Mouse (Mus musculus) liver, embryonic 16.5 days (tissue): ENCODE results near the gene Kmo. TPM values are rescaled to one million over a fixed set of nuclear protein-coding genes. Genes with fewer than 3 reads are reported as not detected.
A peak's percentile ranks its signal among the peaks of the same experiment; 100 is the strongest.

Experiments
- ATAC-seq: fragments of 200-750 bp; cut with Nextera tagmentation; 2 replicates; pipeline ENCODE4 v1.8.0; 2017; ENCODE audit warnings: low read depth, mild to moderate bottlenecking, moderate number of reproducible peaks, moderate library complexity
- H3K27ac ChIP-seq: fragments of 300-500 bp; sonication (generic); 2 replicates; pipeline ENCODE4 v1.5.1; 2014; ENCODE audit warnings: mild to moderate bottlenecking, low read length
- H3K27me3 ChIP-seq: fragments of 300-500 bp; sonication (generic); 2 replicates; pipeline ENCODE4 v1.6.1; 2014; ENCODE audit warnings: low read depth, low read length, mixed read lengths; ENCODE audit not compliant: control insufficient read depth, insufficient read depth
- H3K36me3 ChIP-seq: fragments of 300-500 bp; sonication (generic); 2 replicates; pipeline ENCODE4 v1.6.1; 2014; ENCODE audit warnings: mild to moderate bottlenecking; ENCODE audit not compliant: control insufficient read depth, insufficient read depth
- H3K4me1 ChIP-seq: fragments of 300-500 bp; sonication (generic); 2 replicates; pipeline ENCODE4 v1.6.1; 2014; ENCODE audit warnings: low read depth, low read length, mixed read lengths; ENCODE audit not compliant: control insufficient read depth
- H3K4me2 ChIP-seq: fragments of 300-500 bp; sonication (generic); 2 replicates; pipeline ENCODE4 v1.6.1; 2014; ENCODE audit warnings: low read depth, low read length, mixed read lengths
- H3K4me3 ChIP-seq: fragments of 300-500 bp; sonication (generic); 2 replicates; pipeline ENCODE4 v1.5.1; 2014; ENCODE audit warnings: low read depth, mild to moderate bottlenecking, low read length
- H3K9ac ChIP-seq: fragments of 300-500 bp; sonication (generic); 2 replicates; pipeline ENCODE4 v1.6.1; 2014; ENCODE audit warnings: low read depth, low read length
- H3K9me3 ChIP-seq: fragments of 300-500 bp; sonication (generic); replicated peaks from 2 replicates; pipeline ENCODE4 v1.6.1; 2016; ENCODE audit warnings: low read length; ENCODE audit not compliant: control insufficient read depth
- WGBS: fragments of 180-500 bp; shearing (Covaris S2); extraction: QIAGEN DNeasy Blood & Tissue Kit; methylation state at CpG from one replicate; pipeline ENCODE4 v1.1.7; 2014; ENCODE audit not compliant: insufficient replicate concordance; 5-methylcytosine and 5-hydroxymethylcytosine counted together
- polyA plus RNA-seq: library from polyadenylated mRNA; unstranded; fragments of >200 nt; fragmentation: Nextera tagmentation; extraction: Ambion mirVana; gene quantifications from 2 replicates; pipeline ENCODE4 v1.2.1, GENCODE M21; 2015

Kmo gene
- polyA plus RNA-seq, 1 experiment from 2014 or later = 15.0 TPM

DNA sequence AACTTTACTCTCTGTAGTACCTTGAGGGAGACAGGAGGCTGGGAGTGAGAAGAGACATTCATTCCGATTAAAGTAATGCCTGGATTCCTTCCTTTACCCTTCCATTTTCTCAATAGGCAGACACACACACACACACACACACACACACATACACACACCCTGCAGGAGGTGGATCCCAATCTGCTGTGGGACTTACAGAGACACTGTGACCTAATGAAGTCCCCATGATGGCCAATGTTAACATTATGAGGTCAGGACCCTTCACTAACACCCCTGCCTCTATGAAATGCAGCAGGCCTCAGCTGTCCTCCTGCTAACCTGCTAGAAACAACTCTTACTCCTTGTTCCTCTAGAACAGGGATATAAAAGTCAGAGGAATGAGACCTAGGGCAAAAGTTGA lies 78.1 kb downstream of the Kmo start, which contains the start of gene Wdr64:
TSS of gene Wdr64 (plus strand) at position 301 of the 400 bp plus-strand sequence.
- 56% methylated on average over 1 of the region's 1 CpGs for WGBS
- no peak within 1 kb of the TSS for H3K27ac ChIP-seq
- no peaks in the 10 kb centered on the region for H3K27me3 ChIP-seq
- H3K36me3 ChIP-seq = no peaks in the 10 kb centered on the region
- H3K4me2 ChIP-seq = no peak within 1 kb of the TSS
- no peak for ATAC-seq
- H3K4me1 ChIP-seq = peaks cover 3% of the 10 kb centered on the region
- no peak within 1 kb of the TSS for H3K9ac ChIP-seq
- no peaks in the 10 kb centered on the region for H3K9me3 ChIP-seq
- no peak within 1 kb of the TSS for H3K4me3 ChIP-seq

DNA sequence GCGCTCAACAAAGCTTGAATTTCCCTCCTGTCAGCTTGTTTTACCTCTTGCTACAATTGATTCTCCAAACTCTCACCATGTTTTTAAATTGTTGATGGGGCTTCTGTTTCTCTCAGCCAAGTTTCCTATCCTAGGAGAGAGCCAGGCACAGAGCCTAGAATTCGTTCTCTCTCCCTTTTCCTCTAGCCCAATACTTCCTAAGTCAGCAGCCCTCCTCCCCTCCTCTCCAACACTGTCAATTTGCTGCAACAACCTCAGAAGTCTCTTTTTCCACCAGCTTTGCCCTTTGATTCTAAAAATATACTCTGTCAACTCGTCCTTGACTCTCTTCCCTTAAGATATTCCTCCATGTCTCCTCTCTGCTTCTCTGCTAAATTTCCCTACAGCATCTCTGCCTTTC lies 79.2 kb downstream of the Kmo start:
- Histone ChIP-seq H3K4me3 (no peak overlapping the region), H3K4me1 (no peaks in the 10 kb centered on the region)
- 49% methylated on average over 3 of the region's 3 CpGs for WGBS

DNA sequence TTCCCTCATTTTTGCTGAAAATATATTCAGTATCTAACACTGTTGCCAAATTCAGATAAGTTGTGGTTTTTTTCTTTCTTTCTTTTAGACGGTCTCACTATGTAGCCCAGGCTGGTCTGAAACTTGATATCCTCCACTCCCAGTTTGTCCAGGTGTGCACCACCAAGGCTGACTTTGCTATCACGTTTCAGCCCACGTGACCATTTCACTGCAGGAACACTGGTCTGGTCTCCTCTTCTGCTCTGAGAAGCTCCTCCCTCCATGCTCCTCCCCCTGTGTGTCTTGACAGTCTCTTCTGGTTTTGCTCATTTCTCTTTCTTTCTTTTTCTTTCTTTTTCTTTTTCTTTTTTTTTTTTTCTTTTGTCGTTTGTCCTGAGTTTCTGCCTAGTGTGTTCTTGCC lies 79.6 kb downstream of the Kmo start:
- 15% methylated on average over 4 of the region's 4 CpGs for WGBS
- ATAC-seq = no peak

More for the DNA sequence above, 79.2 kb downstream of the Kmo start:
- Histone ChIP-seq H3K36me3 (no peaks in the 10 kb centered on the region), H3K27ac (no peak overlapping the region), H3K27me3 (no peaks in the 10 kb centered on the region), H3K4me2 (no peak overlapping the region), H3K9me3 (no peaks in the 10 kb centered on the region), H3K9ac (no peak overlapping the region)
- no peak for ATAC-seq

DNA sequence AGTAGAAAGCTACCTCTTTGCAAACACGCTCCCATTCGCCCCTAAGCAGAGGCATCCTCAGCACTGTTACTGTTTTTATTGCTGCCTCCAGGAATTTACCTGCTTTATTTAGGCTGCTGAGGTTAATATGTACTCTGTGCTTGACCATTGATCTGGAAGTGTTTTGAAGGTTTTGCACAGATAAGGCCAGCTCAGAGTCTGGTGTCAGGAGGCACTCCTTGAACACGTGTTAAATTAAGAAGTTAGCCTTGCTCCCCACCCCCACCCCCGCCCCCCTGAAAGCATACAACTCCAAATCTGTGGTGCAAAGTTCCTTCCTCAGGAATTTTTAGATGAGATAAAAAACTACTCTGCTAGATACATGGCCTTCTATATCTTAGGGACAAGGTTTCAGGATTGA lies 81.0 kb downstream of the Kmo start:
- Histone ChIP-seq H3K27ac (no peak overlapping the region), H3K27me3 (no peaks in the 10 kb centered on the region), H3K9ac (no peak overlapping the region), H3K4me1 (no peaks in the 10 kb centered on the region), H3K4me2 (no peak overlapping the region), H3K9me3 (no peaks in the 10 kb centered on the region), H3K4me3 (no peak overlapping the region), H3K36me3 (no peaks in the 10 kb centered on the region)
- WGBS = 46% methylated on average over 4 of the region's 4 CpGs
- ATAC-seq = peak; percentile 24; the same call in 1 of the 2 replicates

More for the DNA sequence above, 79.6 kb downstream of the Kmo start:
- Histone ChIP-seq H3K36me3 (no peaks in the 10 kb centered on the region), H3K4me1 (no peaks in the 10 kb centered on the region), H3K9ac (no peak overlapping the region), H3K4me3 (no peak overlapping the region), H3K4me2 (no peak overlapping the region), H3K9me3 (no peaks in the 10 kb centered on the region), H3K27me3 (no peaks in the 10 kb centered on the region), H3K27ac (no peak overlapping the region)

DNA sequence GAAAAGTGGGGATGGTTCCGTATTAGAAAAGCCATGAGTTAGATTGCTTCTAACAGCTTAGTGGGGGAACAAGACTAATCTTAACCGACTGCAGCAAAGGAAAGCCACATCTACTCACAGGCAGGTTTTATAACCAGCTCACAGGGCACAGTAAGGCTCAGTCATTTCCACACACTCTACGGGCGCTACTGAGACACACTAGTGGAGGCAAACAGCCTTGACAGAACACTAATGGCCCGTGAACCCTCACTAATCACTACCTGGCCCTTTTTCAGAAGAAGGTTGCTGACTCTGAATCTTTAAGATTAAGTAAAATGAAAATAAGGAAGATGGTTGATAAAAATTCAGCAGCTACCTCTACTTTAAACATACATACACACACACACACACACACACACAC lies 87.4 kb downstream of the Kmo start:
- Histone ChIP-seq H3K9ac (no peak overlapping the region), H3K27me3 (no peaks in the 10 kb centered on the region), H3K36me3 (no peaks in the 10 kb centered on the region), H3K27ac (no peak overlapping the region), H3K4me1 (no peaks in the 10 kb centered on the region), H3K4me2 (no peak overlapping the region), H3K4me3 (no peak overlapping the region), H3K9me3 (no peaks in the 10 kb centered on the region)
- ATAC-seq = no peak
- 63% methylated on average over 5 of the region's 5 CpGs for WGBS

DNA sequence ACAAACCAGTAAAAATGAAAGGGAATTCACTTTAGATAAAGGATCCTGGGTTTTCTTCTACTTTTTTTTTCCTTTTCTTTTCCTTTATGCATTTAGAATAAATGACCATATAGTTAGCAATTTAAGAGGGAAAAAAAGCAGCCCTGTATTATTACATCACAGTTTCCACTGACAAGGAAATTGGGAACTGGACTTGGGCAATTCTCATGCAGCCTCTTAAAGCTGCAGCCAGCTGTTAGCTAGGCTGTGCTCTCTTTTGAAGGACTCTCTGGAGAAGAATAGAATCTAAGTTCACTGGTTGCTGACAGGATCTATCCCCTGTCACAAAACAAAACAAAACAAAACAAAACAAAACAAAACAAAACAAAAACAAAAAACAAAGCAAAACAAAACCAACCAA lies 87.8 kb downstream of the Kmo start:
- H3K9ac ChIP-seq = no peak overlapping the region
- no peak for ATAC-seq
- no peaks in the 10 kb centered on the region for H3K9me3 ChIP-seq
- H3K4me2 ChIP-seq = no peak overlapping the region
- no peaks in the 10 kb centered on the region for H3K4me1 ChIP-seq
- H3K27me3 ChIP-seq = no peaks in the 10 kb centered on the region
- H3K4me3 ChIP-seq = no peak overlapping the region
- no peaks in the 10 kb centered on the region for H3K36me3 ChIP-seq
- no peak overlapping the region for H3K27ac ChIP-seq

Other genes with a start within 250 kb of the Kmo start
- not detected in 2 replicates for gene Rgs7, start 127.9 kb upstream of the Kmo start, polyA plus RNA-seq
- gene Fh1, start 5.3 kb downstream of the Kmo start, polyA plus RNA-seq = 70.1 and 73.9 TPM in 2 replicates
- gene Opn3, start 72.4 kb downstream of the Kmo start, polyA plus RNA-seq = 1.0 and 1.3 TPM in 2 replicates
- 0.83 TPM in 2 replicates for gene Chml, start 72.5 kb downstream of the Kmo start, polyA plus RNA-seq
- not detected in 2 replicates for gene Wdr64, start 78.2 kb downstream of the Kmo start, polyA plus RNA-seq